Mouse (Mus musculus): Measurements from ENCODE around the gene Zfyve9. TPM values are rescaled to one million over a fixed set of nuclear protein-coding genes. Genes with fewer than 3 reads are reported as not detected.

Gene Zfyve9
- polyA plus RNA-seq, 1 experiment from 2014 or later = 2.5 TPM

DNA sequence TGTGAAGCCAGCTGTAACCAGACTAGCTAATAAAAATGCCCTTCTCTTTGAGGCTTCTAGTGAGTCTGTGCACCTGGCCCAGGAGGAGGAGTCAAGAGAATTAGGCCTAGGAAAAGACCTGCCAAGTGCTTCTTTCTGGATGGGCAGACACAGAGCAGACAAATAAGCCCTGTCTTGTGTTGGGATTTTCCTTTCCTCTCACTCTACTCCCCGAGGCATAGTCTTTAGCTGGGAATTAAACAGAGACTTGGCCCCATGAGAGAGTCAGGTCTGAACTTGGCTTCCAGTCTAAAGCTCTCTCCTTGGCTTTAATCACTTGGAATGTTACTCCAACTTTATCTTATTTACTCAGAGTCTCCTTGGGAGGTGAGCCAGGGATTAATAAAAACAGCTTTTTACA, 13.3 kb upstream of the Zfyve9 start:
- peak; percentile 41; the same call in 1 of the 2 replicates for ATAC-seq (replicated peaks; ENCODE audit: extremely low read depth, insufficient read depth, low FRiP score)
- Histone ChIP-seq H3K36me3 (ENCODE audit: control insufficient read depth, insufficient read depth) (no peaks in the 10 kb centered on the region), H3K9ac (ENCODE audit: low read length) (no peak overlapping the region), H3K9me3 (replicated peaks; ENCODE audit: control insufficient read depth, low read length) (no peaks in the 10 kb centered on the region), H3K4me3 (ENCODE audit: low read length) (no peak overlapping the region), H3K4me1 (ENCODE audit: control insufficient read depth, insufficient read depth, low read length) (peaks cover 5% of the 10 kb centered on the region), H3K27me3 (ENCODE audit: control insufficient read depth, insufficient read depth, low read length) (no peaks in the 10 kb centered on the region), H3K27ac (ENCODE audit: low read length) (no peak overlapping the region), H3K4me2 (ENCODE audit: low read depth, low read length) (no peak overlapping the region)
- 48% methylated on average over 1 of the region's 1 CpGs for WGBS

DNA sequence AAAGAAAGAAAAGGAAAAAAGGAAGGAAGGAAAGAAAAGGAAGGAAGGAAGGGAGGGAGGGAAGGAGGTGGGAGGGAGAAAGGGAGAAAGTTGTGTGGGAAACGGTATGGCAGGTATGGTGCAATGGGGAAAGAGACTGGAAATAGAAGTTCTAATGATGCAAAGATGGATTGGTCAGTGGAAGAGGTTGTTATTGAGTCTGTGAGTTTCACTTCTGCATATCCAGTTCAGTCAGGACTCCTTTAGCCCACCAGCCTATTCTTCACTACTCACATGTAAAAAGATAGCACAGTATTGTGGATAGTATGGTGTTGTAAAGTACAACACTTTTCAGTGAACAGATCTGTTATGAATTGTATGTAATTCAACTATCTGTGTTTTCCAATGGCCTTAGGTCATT, 9.9 kb upstream of the Zfyve9 start:
- no peak overlapping the region for H3K4me3 ChIP-seq (ENCODE audit: low read length)
- 68% methylated on average over 1 of the region's 1 CpGs for WGBS
- no peaks in the 10 kb centered on the region for H3K4me1 ChIP-seq (ENCODE audit: control insufficient read depth, insufficient read depth, low read length)
- H3K27me3 ChIP-seq (ENCODE audit: control insufficient read depth, insufficient read depth, low read length) = no peaks in the 10 kb centered on the region
- H3K27ac ChIP-seq (ENCODE audit: low read length) = no peak overlapping the region
- no peak overlapping the region for H3K9ac ChIP-seq (ENCODE audit: low read length)
- H3K4me2 ChIP-seq (ENCODE audit: low read depth, low read length) = no peak overlapping the region
- no peaks in the 10 kb centered on the region for H3K36me3 ChIP-seq (ENCODE audit: control insufficient read depth, insufficient read depth)
- no peak for ATAC-seq (replicated peaks; ENCODE audit: extremely low read depth, insufficient read depth, low FRiP score)
- no peaks in the 10 kb centered on the region for H3K9me3 ChIP-seq (replicated peaks; ENCODE audit: control insufficient read depth, low read length)

DNA sequence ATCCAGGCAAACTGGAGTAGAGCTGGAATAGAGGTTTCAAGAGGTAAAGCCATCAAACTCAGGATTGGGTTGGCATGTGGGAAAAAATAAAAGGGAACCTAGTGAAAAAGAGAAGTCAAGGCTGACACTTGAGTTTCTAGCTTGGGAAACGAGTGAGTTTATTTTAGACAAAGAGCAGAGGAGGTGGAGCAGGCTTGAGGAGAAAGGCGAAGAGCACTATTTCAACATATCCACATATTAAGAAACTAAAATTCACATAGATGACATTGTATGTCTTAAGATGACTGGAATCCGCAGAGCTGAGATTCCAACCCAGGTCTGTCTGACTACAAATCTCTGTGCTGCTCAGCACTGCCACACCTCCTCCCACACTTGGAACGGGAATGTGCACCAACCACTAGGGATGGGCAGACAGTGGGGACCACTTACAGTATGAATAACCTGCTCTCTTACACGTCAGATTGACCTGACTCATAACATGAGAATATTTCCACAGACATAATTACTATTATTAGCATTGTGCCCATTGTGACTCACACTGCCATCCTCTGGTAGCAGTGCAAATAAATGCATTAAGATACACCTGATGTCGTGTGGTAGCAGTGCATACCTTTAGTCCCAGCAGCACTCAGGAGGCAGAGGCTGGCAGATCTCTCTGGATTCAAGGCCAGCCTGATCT, 8.8 kb upstream of the Zfyve9 start:
- 58% methylated on average over 6 of the region's 6 CpGs for WGBS
- H3K4me2 ChIP-seq (ENCODE audit: low read depth, low read length) = no peak overlapping the region
- no peaks in the 10 kb centered on the region for H3K27me3 ChIP-seq (ENCODE audit: control insufficient read depth, insufficient read depth, low read length)
- H3K36me3 ChIP-seq (ENCODE audit: control insufficient read depth, insufficient read depth) = no peaks in the 10 kb centered on the region
- no peaks in the 10 kb centered on the region for H3K4me1 ChIP-seq (ENCODE audit: control insufficient read depth, insufficient read depth, low read length)
- no peak overlapping the region for H3K9ac ChIP-seq (ENCODE audit: low read length)
- no peak overlapping the region for H3K27ac ChIP-seq (ENCODE audit: low read length)
- no peak overlapping the region for H3K4me3 ChIP-seq (ENCODE audit: low read length)
- ATAC-seq (replicated peaks; ENCODE audit: extremely low read depth, insufficient read depth, low FRiP score) = no peak
- no peaks in the 10 kb centered on the region for H3K9me3 ChIP-seq (replicated peaks; ENCODE audit: control insufficient read depth, low read length)

DNA sequence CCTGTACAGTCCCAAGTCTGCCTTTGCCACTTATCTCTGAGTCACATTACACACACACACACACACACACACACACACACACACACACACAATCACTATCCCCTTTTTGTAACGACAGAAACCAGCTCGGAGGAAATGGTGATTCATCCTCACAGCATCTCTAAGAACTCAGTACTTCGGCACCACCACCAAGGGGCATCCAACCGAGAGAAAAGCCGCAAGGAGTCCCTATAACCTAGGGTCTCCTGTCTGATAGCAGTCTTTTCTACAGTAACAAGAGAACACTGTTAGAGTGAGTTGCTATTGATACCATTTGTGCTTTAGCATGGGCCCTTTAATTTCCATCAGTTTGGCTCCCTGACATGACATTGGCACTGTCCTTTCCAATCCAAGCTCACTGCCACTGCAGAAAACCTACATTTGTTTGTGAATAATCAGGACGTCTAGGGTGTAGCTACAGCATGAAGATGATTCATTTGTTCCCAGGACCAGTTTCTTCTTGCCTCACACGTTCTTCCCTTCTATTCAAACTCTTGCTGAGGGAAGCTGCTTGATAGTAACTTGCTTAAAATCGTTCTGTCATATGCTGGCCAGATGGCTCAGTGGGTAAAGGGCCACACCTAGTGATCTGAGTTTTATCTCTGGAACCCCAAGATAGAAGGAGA, 2.0 kb upstream of the Zfyve9 start:
- H3K27me3 ChIP-seq (ENCODE audit: control insufficient read depth, insufficient read depth, low read length) = no peaks in the 10 kb centered on the region
- no peak for ATAC-seq (replicated peaks; ENCODE audit: extremely low read depth, insufficient read depth, low FRiP score)
- H3K9ac ChIP-seq (ENCODE audit: low read length) = no peak overlapping the region
- no peaks in the 10 kb centered on the region for H3K9me3 ChIP-seq (replicated peaks; ENCODE audit: control insufficient read depth, low read length)
- no peaks in the 10 kb centered on the region for H3K36me3 ChIP-seq (ENCODE audit: control insufficient read depth, insufficient read depth)
- WGBS = 33% methylated on average over 8 of the region's 8 CpGs
- H3K4me1 ChIP-seq (ENCODE audit: control insufficient read depth, insufficient read depth, low read length) = peaks cover 2% of the 10 kb centered on the region; the same call in 1 of the 2 replicates
- no peak overlapping the region for H3K4me2 ChIP-seq (ENCODE audit: low read depth, low read length)
- H3K27ac ChIP-seq (ENCODE audit: low read length) = no peak overlapping the region
- no peak overlapping the region for H3K4me3 ChIP-seq (ENCODE audit: low read length)

DNA sequence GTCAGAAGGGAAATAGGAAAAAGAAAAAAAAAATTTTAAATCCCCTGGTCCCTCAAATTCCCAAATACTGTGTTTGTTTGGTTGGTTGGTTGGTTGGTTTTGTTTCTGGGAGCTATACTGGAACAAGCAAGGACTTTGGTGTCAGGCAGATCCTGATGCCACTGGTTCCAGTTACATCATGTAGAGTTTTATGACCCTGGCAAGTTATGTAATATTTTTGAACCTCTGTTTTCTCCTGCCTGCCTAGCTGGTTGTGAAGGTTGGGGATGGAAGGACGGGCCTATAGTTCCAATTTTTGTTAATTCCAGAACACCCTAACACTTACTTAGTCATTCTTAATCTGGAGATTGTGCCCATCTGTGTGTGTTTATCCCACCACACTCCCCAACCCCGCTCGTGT, 998 bp upstream of the Zfyve9 start:
- no peaks in the 10 kb centered on the region for H3K36me3 ChIP-seq (ENCODE audit: control insufficient read depth, insufficient read depth)
- no peaks in the 10 kb centered on the region for H3K9me3 ChIP-seq (replicated peaks; ENCODE audit: control insufficient read depth, low read length)
- ATAC-seq (replicated peaks; ENCODE audit: extremely low read depth, insufficient read depth, low FRiP score) = no peak
- H3K4me3 ChIP-seq (ENCODE audit: low read length) = no peak overlapping the region
- H3K9ac ChIP-seq (ENCODE audit: low read length) = no peak overlapping the region
- H3K27me3 ChIP-seq (ENCODE audit: control insufficient read depth, insufficient read depth, low read length) = no peaks in the 10 kb centered on the region
- peaks cover 2% of the 10 kb centered on the region; the same call in 1 of the 2 replicates for H3K4me1 ChIP-seq (ENCODE audit: control insufficient read depth, insufficient read depth, low read length)
- H3K27ac ChIP-seq (ENCODE audit: low read length) = no peak overlapping the region
- WGBS = 60% methylated on average over 3 of the region's 3 CpGs
- peak overlapping the region; percentile 66 for H3K4me2 ChIP-seq (ENCODE audit: low read depth, low read length)

DNA sequence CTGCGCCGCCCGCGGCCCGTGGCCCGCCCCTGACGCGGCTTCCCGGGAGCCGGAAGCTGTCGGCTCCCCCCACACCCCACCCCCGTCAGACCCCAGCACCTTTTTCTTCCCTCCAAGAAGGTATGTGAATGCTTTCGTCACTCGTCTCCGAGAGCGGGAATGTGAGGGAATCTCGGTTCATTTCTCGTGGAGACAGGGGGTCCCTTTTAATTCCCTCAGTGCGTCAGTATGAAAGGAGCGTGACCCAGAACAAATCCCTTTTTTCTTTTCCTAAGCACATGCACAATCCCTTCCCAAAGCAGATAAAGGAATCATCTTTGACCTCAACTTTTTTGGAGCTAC, 237 bp upstream of the Zfyve9 start:
- under 1% methylated on average over 17 of the region's 20 CpGs for WGBS
- peak overlapping the region; percentile 66 for H3K4me2 ChIP-seq (ENCODE audit: low read depth, low read length)
- H3K4me1 ChIP-seq (ENCODE audit: control insufficient read depth, insufficient read depth, low read length) = peaks cover 2% of the 10 kb centered on the region; the same call in 1 of the 2 replicates
- peak overlapping the region; percentile 90 for H3K4me3 ChIP-seq (ENCODE audit: low read length)
- no peaks in the 10 kb centered on the region for H3K9me3 ChIP-seq (replicated peaks; ENCODE audit: control insufficient read depth, low read length)
- no peaks in the 10 kb centered on the region for H3K36me3 ChIP-seq (ENCODE audit: control insufficient read depth, insufficient read depth)
- H3K9ac ChIP-seq (ENCODE audit: low read length) = peak overlapping the region; percentile 96
- no peaks in the 10 kb centered on the region for H3K27me3 ChIP-seq (ENCODE audit: control insufficient read depth, insufficient read depth, low read length)
- ATAC-seq (replicated peaks; ENCODE audit: extremely low read depth, insufficient read depth, low FRiP score) = no peak
- H3K27ac ChIP-seq (ENCODE audit: low read length) = peak overlapping the region; percentile 94

DNA sequence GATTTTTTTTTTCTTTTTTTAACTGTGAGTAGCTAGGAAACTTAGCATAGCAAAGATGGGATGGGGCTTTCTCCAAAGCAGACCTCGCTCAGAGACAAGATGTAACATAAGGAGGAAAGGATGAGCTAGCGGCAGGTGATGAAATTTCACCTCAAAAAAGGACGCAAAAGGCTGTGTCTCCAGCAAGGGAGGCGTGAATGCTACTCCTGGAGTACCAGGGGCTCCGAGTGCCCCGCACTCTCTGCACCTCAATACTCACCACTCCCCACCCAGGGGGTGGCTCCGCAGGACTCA, 888 bp downstream of the Zfyve9 start:
- peaks cover 2% of the 10 kb centered on the region; the same call in 1 of the 2 replicates for H3K4me1 ChIP-seq (ENCODE audit: control insufficient read depth, insufficient read depth, low read length)
- no peak for ATAC-seq (replicated peaks; ENCODE audit: extremely low read depth, insufficient read depth, low FRiP score)
- H3K27me3 ChIP-seq (ENCODE audit: control insufficient read depth, insufficient read depth, low read length) = no peaks in the 10 kb centered on the region
- peak overlapping the region; percentile 96 for H3K9ac ChIP-seq (ENCODE audit: low read length)
- no peaks in the 10 kb centered on the region for H3K36me3 ChIP-seq (ENCODE audit: control insufficient read depth, insufficient read depth)
- no peaks in the 10 kb centered on the region for H3K9me3 ChIP-seq (replicated peaks; ENCODE audit: control insufficient read depth, low read length)
- 3% methylated on average over 7 of the region's 7 CpGs for WGBS
- peak overlapping the region; percentile 90 for H3K4me3 ChIP-seq (ENCODE audit: low read length)
- peak overlapping the region; percentile 94 for H3K27ac ChIP-seq (ENCODE audit: low read length)
- H3K4me2 ChIP-seq (ENCODE audit: low read depth, low read length) = peak overlapping the region; percentile 66

DNA sequence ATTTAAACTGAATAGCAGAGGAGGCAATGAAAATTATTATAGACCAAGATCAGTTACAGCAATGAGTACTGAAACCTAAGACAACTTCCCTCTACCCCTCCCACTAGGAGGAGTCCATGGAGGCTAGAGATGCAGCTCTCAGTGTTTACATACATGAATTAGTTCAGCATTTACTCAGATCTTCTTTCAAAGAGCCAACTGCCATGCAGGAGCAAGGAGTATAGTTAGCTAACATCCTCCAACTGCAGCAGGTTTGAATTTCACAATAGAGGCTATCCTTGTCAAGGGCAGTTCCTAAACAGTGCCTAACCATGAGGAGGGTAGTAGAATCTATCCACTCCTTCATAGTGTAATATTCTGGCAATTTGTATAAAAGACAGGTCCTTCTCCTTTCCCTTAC, 12.1 kb downstream of the Zfyve9 start:
- H3K27ac ChIP-seq (ENCODE audit: low read length) = no peak overlapping the region
- ATAC-seq (replicated peaks; ENCODE audit: extremely low read depth, insufficient read depth, low FRiP score) = no peak
- H3K4me1 ChIP-seq (ENCODE audit: control insufficient read depth, insufficient read depth, low read length) = peaks cover 3% of the 10 kb centered on the region; the same call in 1 of the 2 replicates
- no peaks in the 10 kb centered on the region for H3K36me3 ChIP-seq (ENCODE audit: control insufficient read depth, insufficient read depth)
- no peaks in the 10 kb centered on the region for H3K9me3 ChIP-seq (replicated peaks; ENCODE audit: control insufficient read depth, low read length)
- no peaks in the 10 kb centered on the region for H3K27me3 ChIP-seq (ENCODE audit: control insufficient read depth, insufficient read depth, low read length)
- H3K9ac ChIP-seq (ENCODE audit: low read length) = no peak overlapping the region
- no peak overlapping the region for H3K4me3 ChIP-seq (ENCODE audit: low read length)
- H3K4me2 ChIP-seq (ENCODE audit: low read depth, low read length) = no peak overlapping the region

DNA sequence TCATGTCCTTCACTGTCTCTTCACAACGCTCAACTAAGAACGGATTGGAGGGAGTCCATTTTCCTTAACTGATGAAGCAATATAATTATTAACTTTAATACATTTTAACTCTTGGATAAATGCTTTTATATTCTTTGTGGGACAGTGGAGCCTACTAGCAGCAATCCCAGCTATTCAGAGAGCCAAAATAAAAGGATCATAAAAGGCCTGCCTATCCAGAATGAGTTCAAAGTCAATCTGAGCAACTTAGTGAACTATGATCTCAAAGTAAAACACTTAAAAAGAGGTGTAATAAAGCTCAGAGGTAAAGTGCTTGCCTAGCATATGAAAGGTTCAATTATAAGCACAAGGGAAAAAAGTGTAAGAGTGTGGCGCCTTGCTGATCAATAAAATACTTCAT, 21.0 kb downstream of the Zfyve9 start:
- Histone ChIP-seq H3K4me2 (ENCODE audit: low read depth, low read length) (no peak overlapping the region), H3K4me1 (ENCODE audit: control insufficient read depth, insufficient read depth, low read length) (peaks cover 3% of the 10 kb centered on the region; the same call in 1 of the 2 replicates), H3K9ac (ENCODE audit: low read length) (no peak overlapping the region), H3K9me3 (replicated peaks; ENCODE audit: control insufficient read depth, low read length) (no peaks in the 10 kb centered on the region), H3K27me3 (ENCODE audit: control insufficient read depth, insufficient read depth, low read length) (no peaks in the 10 kb centered on the region), H3K36me3 (ENCODE audit: control insufficient read depth, insufficient read depth) (no peaks in the 10 kb centered on the region), H3K4me3 (ENCODE audit: low read length) (no peak overlapping the region), H3K27ac (ENCODE audit: low read length) (no peak overlapping the region)
- 96% methylated on average over 3 of the region's 3 CpGs for WGBS
- ATAC-seq (replicated peaks; ENCODE audit: extremely low read depth, insufficient read depth, low FRiP score) = no peak

Data from heart, embryonic 16.5 days (tissue).